22 mouse cellular contexts compared by ENCODE assay signal in the genomic region with DNA sequence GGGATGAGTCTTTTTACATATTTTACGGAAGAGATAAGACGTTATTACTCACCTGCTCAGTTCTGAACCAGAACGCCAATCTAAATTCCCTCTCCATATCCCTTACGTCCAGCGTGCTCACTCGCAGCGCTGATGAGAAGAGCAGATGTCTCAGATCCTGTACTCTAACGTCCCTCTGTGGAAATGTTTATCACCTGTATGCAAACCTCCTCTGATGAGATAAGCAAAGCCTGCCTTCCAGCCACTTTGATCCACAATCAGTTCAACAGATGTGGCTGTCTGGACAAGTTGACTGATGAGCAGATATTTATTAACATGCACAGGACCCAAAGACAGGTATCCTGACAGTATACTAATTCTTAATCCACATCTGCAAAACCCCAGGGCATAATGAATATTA. TPM values are rescaled to one million over a fixed set of nuclear protein-coding genes. Genes with fewer than 3 reads are reported as not detected.
"Had no signal": no experiment of that assay in that cellular context is flagged by ENCODE, and none has a peak within 500 bp of the region (broad histone marks: within the 10 kb centered on the region; RNA-seq: fewer than 3 reads in every experiment).

No protein-coding gene starts in this region.

- H3K27ac ChIP-seq: layer of hippocampus, adult 2 months; limb, embryonic 12.5 days; lung, embryonic 15.5 days; macrophage; midbrain, embryonic 12.5 days had no signal

- H3K27me3 ChIP-seq: limb, embryonic 12.5 days; lung, embryonic 15.5 days; megakaryocyte, embryonic 14.5 days; midbrain, embryonic 12.5 days had no signal

- H3K9ac ChIP-seq: limb, embryonic 12.5 days; lung, embryonic 15.5 days; midbrain, embryonic 12.5 days had no signal

- H3K4me2 ChIP-seq: limb, embryonic 12.5 days; lung, embryonic 15.5 days; midbrain, embryonic 12.5 days had no signal

- ATAC-seq: inflammation-experienced regulatory T-cells, adult 6 months; intestine, postnatal 0 days had no signal

- H3K36me3 ChIP-seq: limb, embryonic 12.5 days; lung, embryonic 15.5 days; midbrain, embryonic 12.5 days had no signal

- DNase-seq: kidney, adult 8-10 months; kidney, postnatal 36 days; lung, postnatal 14 days; right cerebral cortex, adult 18-20 months; right cerebral cortex, postnatal 25 days had no signal

- H3K9me3 ChIP-seq: limb, embryonic 12.5 days; lung, embryonic 15.5 days; megakaryocyte, embryonic 14.5 days; midbrain, embryonic 12.5 days had no signal

- H3K4me3 ChIP-seq: layer of hippocampus, adult 2 months; limb, embryonic 12.5 days; lung, embryonic 15.5 days; megakaryocyte, embryonic 14.5 days; midbrain, embryonic 12.5 days had no signal

RNA-seq across cellular contexts. Expression of gene Gm11084, which starts 13.7 kb away (rescaled TPM):
- total RNA-seq: layer of hippocampus, adult 2 months; layer of hippocampus, postnatal 10 days; left cerebral cortex, postnatal 36 days; liver, adult 2 months; midbrain, postnatal 0 days had no signal
- polyA plus RNA-seq: inflammation-experienced regulatory T-cells, adult 6 months; intestine, postnatal 0 days; kidney, embryonic 16.5 days; limb, embryonic 12.5 days; liver, adult 2 months; lung, embryonic 15.5 days; macrophage; midbrain, embryonic 12.5 days; midbrain, postnatal 0 days; neural tube, embryonic 14.5 days; small intestine, adult 2 months; stomach, embryonic 16.5 days; thymus, postnatal 0 days had no signal
